Mouse (Mus musculus) neural tube, embryonic 10.5 days (tissue): ENCODE results near the gene Rab44.
"Not testable (repeated sequence)": the region's sequence is repeated elsewhere in the genome, so short reads cannot be mapped to it uniquely, and the experiment has no call there.

Source experiments
- DNase-seq: peaks from one replicate; pipeline ENCODE4 v3.0.0-alpha.2; 2017; ENCODE audit warnings: low spot score; ENCODE audit errors: extremely low spot score

The Rab44 gene

DNA sequence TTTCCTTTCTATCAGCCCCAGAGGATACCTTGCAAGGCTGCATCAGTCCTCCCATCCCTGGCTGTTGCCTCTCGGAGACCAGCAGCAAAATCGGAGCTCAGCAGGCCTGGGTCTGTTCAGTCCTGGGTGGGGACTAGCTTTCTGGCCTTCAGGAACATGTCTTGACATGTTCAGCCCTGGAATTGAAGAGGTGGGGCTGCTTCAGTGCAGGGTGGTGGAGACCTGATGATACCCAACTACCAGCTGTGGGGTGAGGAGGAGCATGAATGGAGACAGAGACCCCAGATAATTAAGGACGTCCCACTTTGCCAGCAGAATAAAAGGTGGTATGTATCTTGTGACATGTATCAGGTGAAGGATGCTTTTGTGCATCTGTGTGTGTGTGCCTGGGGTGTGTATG, 23.2 kb upstream of the Rab44 start, which contains the start of gene Cdkn1a:
Gene Cdkn1a (plus strand): TSS at position 201 of the 400 bp plus-strand sequence.
- DNase-seq = no peak

DNA sequence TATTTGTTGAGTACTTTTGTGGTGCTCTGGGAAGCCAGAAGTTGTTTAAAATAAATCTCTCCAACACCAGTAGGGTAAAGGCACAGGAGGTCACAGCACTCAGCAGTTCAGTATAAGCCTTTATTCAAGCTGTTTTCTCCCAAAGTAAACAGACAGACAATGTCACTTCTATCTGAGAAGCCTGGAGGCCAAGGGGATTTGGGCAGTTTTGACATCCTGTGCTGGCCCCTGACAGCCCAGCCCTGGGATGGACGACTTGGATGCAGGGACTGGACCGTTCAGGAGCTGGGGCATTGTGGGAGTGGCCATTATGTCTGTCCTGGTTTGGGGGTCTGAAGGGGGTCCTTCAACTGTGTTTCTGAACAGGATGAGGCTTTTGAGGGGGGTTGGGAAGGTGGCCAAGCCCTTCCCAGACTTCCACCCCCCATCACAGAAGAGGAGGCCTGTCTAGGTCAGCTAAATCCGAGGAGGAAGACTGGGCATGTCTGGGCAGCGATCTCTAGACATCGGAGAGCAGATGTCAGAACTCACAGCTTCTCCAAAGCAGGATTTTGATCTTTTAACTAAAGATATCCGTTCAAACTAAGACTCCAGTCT, 22.5 kb upstream of the Rab44 start:
- DNase-seq = no peak

DNA sequence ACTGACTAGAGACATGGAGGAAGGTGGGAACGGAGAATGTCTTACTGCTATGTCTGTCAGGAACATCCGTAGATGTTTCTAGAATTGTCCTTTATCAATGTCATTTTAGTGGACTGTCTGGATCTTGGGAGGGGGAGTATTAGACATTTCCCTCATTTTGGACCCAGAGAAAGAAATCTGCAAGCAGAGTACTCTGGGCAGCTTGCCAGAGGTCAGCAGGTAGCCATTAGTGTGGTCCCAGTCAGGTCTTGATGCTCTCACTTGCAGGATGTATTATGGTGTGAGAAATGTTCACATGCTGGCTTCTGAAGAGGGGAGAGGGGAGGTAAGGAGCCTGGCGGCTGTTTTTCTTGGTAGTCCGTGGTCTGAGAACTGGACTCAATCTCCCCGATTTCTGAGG, 21.4 kb upstream of the Rab44 start:
- no peak for DNase-seq

DNA sequence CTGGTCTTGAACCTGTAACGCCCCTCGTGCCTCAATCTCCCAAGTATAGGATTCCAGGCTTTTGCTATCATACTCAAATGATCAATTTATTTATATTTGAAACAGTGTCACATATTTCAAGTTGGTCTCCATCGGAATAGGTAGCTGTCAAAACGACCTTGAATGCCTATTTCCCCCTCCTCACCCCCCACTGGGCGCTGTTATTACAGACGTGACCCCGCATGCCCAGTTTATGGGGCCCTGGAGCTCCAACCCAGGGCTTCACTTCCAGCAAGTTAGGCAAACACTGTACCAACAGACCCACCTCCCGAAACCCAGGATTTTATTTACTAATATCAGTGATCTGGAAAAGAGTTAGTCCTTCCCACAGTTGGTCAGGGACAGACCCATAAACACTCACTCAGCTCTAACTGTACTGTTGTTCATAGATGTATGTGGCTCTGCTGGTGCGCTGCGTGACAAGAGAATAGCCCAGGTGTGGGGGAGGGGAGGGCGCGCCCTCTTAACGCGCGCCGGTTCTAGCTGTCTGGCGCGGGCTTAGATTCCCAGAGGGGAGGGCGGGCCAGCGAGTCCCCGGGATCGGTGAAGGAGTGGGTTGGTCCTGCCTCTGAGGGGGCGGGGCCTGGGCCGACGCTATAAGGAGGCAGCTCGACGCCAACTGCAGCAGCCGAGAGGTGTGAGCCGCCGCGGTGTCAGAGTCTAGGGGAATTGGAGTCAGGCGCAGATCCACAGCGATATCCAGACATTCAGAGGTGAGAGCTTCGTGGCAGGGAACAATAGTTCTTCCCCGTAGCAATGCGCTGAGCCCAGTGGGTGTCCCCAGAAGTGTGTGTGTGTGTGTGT, 20.6 kb upstream of the Rab44 start:
- peak; percentile 74 for DNase-seq

DNA sequence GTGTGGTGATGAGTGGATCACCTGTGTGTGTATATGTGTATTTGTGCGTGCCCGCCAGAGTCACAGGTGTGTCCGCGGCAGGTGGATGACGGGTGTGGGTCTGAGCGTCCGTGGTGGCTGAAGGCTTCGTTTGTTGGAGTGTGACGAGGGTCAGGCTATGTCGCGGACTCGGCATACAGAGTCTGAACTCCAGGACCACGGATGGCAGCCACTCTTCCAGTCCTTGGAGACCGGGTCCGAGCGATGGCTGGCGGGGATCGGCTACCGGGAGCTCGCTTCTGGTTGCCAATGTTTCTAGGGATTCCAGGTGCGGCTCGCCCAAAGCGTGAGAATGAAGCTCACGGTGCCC, 20.0 kb upstream of the Rab44 start:
- no peak for DNase-seq

DNA sequence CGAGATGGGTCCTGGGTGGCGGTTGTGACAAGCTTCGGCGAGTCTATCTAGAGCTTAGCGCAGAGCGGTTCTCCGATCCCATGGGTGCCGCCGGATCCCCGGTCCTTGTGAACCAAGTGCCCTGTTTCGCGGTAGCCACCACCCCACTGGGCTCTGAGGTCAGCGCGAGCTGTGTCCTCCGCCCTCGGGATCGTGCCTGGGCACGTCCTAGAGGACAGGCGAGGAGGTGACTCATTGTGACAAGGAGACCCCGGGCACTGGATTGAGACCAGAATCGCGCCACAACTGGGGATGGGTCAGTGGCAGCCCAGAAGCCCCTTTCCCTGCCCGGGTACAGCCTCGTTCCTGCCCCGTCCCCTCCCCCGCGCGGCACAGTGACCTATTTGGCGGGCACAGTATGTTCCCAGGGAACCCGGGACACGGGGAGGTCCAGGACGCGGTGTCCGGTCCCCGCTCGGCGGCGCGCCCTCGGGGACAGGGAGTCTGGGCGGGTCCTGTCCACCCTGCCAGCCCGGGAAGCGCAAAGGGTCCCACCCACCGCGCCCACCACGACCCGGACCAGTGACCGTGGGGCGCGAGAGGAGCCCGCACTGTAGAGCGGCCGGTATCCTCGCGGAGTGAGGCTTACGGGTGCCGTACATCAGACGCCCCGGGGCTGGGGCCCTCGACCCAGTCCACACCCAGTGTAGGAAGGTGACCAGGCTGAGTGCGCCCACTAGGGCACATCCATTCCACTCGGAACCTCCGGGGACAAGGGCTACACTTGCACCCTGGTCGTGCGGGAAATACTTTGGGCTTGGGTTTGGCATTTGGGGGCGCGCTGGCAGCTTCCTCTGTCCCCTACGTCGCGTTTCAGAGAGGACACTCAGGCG, 19.4 kb upstream of the Rab44 start:
- peak; percentile 64 for DNase-seq

DNA sequence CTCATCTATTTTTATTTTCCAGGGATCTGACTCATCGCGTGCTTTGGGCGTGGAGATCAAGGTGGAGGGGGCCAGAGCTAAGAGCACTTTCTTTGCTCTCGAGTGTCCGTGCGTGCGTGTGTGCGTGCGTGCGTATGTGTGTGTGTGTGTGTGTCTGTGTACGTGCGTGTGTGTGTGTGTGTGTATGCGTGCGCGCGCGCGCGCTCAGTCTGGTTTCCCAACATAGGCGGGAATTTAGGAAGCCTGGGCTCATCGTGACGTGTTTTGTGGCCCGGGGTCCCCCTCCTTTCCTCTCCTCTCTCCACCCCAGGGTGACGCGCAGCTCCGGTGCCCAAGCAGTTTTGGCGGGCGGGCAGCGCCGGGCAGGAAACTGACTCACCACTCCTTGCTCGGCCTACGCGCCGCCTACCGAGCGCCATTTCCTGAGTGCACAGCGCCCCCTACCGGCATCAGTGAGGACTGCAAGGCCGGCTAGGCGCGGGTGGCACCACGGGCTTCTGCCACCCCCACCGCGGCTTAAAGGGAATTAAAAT, 18.7 kb upstream of the Rab44 start:
- peak; percentile 93 for DNase-seq

DNA sequence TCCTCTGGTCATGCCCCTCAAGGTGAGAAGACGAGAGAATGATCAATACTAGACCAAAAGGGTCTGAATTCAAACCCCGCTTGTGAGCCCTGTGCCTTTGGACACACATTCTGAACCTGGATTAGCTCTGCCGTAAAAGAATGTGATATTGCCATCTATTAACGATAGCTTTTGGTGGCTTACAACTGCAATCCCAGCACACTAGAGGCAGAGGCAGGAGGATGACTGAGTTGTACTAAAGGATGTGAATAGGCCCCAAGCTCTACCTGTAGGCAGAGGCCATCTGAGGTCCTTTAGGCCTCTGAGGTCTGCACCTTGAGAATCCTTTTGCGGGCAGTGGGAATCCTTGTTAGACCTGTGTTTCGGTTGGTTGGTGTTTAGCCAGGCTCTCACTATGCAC, 17.7 kb upstream of the Rab44 start:
- DNase-seq = no peak

DNA sequence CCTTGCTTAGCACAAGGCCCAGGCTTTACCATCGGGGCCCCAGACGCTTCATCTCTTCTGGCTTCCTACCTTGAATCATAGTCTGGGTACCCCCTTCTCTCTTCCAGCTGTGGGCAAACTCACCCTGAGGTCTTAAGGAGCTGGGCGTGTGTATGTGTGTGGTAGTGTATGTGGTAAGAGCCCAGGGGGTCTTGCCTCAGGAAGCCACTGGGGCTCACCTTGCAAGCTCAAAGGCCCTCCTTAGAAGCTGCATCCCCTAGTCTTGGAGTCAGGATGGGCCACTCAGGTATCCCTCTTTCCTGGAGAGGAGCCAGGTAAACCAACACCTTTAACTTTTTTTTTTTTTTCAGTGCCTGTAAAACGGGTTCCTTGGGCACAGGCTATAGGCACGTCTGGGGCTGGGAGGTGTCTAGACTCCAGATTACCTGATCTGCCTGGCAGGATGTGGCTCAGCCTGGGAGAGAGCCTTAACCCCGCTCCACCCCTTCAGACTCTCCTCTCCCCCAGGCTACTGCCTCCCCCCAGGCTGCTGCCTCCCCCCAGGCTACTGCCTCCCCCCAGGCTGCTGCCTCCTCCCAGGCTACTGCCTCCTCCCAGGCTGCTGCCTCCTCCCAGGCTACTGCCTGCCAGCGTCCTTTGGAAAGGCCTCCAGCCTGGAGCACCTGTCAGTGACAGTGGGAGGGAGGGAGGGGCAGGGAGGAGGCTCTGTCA, 16.9 kb upstream of the Rab44 start:
- DNase-seq = no peak

DNA sequence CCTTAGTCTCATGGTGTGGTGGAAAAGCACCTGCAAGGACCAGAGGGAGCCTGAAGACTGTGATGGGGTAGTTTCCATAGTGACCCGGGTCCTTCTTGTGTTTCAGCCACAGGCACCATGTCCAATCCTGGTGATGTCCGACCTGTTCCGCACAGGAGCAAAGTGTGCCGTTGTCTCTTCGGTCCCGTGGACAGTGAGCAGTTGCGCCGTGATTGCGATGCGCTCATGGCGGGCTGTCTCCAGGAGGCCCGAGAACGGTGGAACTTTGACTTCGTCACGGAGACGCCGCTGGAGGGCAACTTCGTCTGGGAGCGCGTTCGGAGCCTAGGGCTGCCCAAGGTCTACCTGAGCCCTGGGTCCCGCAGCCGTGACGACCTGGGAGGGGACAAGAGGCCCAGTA, 15.7 kb upstream of the Rab44 start:
- no peak for DNase-seq

DNA sequence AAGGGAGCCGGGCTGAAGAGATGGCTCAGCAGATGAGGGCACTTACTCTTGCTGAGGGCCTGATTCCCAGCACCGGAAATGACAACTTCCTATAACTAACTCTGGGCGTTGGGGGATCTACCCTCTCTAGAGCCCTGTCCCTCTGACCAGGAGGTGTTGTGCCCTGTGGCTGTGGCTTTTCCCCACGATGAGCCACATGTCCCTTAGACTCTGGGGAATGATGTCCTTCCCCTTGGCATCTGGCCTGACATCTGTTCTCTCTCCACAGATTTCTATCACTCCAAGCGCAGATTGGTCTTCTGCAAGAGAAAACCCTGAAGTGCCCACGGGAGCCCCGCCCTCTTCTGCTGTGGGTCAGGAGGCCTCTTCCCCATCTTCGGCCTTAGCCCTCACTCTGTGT, 14.9 kb upstream of the Rab44 start:
- DNase-seq = no peak

DNA sequence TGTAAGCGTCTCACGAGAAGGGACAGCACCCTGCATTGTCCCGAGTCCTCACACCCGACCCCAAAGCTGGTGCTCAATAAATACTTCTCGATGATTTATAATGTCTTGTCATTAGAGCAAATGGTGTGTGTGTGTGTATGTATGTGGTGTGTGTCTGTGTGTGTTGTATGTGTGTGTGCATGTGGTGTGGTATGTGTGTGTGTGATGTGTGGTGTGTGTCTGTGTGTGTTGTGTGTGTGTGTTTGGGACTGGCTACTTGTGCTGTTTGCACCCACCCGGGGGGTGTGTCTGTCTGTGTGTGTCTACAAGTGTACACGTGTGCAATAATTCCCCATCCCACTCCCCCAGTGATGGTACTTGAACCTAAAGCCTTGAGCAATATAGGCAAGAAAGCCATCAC, 13.3 kb upstream of the Rab44 start:
- no peak for DNase-seq

DNA sequence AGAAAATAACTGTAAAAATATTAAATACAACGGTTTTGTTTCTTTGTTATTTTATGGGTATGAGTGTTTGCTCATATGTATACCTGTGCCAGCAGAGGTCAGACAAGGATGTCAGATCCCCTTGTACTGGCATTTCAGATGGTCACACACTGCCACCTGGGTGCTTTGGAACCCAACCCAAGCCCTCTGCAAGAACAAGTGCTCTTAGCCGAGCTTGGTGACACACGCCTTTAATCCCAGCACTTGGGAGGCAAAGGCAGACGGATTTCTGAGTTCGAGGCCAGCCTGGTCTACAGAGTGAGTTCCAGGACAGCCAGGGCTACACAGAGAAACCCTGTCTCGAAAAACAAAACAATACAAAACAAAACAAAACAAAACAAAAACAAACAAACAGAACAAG, 3.6 kb upstream of the Rab44 start:
- DNase-seq = not testable (repeated sequence)

DNA sequence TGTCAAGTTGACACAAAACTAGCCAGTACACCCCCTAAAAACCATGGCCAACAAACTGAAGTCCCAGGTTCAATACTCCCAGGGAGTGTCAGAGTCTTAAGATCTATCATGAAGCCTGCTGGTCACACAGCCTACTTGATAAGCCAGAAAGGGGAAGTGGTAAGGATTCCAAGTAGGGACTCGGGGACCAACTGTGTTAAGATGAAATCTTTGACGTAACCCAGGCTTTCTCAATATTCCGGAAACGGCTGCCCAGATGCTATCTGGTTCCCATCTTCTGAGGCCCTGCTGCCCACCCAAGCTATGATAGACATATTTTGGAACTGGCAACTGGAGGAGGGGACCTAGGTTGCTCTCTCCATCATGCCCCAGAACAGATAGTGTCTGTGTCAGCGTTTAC, 2.6 kb upstream of the Rab44 start:
- no peak for DNase-seq

DNA sequence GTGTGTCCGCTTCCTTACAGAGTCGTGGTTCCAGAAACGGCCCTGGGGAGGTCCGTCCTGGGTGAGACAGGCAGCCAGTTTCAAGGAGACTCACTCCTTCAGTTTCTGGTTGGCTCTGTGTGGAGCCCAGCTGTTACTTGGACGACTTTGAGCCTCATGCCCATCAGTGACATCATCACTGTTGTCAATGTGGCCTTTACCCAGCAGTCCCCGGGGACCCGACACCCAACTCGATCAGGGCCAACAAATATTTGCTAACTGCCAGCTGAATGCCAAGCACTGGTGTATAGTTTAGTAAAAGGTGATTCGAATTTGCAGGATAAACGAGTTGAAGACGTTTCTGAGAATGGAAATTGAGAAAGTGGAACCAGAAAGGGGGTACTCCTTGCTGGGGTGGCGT, 2.1 kb downstream of the Rab44 start:
- DNase-seq = no peak

DNA sequence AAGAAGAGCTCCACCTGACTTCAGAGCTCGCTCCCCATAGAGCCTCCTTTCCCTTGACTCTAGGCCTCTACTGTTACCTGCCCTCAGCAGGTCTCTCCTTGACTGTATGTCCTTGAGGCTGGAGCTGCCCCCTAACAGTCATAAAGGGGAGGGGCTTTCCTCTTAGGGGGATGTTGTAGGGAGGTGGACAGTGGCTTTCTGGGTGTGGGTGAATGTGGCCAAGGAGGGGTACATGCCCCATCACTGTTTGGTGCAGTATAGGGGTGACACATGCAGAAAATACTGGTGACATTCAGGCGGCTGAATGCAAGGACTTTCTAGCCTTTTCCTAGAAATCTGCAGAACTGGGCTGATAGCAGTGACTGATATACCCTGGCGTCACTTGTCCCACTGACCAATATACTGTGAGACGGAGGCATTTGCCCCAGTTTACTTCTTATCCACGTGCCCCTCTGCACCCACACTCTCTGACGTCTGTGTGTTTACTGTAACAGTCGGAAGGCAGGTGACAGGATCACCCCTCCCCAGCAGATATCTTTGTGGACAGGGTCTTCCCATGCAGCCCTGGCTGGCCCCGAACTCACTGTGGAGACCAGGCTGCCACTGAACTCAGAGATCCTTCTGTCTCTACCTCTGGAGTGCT, 3.2 kb downstream of the Rab44 start:
- DNase-seq = no peak

DNA sequence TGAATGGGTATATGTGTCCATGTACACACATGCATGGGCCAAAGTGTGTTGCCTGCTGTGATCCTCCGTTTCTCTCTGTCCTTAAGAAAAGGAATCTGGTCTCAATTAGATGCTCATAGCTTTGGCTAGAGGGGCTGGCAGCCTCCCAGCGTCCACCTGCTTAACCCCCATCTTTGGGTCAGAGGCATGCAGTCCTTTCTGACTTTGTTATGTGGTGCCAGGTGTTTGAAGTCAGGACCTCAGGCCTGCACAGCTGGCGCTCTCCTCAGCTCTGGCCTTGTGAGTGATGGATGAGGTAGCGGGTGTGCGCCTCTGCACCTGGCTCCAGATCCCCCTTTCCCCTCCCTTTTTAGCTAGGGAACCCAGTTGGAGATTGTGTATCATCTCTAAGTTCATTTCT, 4.1 kb downstream of the Rab44 start:
- DNase-seq = peak; percentile 35

DNA sequence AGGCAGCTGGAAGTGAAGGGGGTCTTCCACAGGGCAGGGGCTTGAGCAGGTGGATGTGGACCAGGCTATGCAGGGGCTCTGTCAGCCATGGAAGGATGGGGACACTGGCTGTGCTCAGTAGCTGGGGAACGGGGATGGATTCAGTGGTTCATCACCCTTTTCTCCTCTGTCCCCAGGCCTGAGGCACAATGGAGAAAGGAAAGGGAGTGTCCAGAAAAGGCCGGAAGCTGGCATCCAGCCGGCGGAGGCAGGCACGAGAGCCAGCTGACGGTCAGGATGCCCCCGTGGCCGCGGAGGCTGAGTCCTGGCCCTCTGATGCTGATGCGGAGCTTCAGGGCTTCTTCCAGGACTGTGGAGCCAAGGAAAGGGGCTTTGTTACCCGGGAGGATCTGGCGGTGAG, 6.7 kb downstream of the Rab44 start:
- DNase-seq = no peak

DNA sequence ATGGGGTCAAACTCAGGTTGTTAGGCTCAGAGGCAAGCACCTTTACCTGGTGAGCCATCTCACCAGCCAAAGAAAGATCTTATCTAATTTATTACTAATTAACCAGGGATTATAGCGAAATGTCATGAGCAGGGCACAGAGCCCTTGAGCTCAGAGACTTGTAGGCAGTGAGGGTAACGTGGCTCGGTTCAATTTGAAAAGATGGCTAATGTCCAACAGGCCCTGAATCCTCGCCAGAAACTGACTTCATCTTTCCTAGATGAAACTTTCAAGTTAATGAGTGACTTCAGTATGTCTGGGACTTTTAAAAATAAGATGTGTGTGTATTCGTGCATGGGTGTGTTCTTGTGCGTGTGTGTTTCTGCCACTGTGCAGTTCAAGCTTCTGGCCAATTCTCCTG, 8.9 kb downstream of the Rab44 start:
- DNase-seq = no peak

DNA sequence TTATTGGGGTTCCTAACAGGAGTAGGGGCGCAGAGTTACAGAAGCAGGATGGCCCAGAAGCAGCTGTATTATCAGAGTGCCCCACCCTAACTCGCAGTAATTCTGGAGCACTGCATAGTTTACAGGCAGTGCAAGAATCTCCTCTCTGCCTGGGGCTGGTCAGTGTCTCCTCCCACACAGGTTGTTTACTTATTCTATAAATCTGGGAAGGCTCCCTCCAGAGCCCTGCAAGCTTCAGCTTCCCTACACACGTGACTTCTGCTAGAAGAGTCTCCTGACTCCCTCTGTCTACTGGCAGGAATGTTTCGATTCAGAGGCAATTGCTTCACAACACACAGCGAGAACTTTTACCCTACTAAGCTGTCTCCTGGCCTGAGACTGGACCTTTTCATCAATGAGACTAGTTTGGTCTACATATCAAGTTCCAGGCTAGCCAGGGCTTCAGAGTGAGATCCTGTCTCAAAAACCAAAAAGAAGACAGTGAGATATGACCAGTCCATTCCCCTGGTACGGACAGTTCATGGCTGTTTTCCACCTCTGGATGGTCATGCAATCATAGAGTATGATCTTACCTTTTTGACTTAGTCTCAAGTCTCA, 9.7 kb downstream of the Rab44 start:
- no peak for DNase-seq
